Mouse (Mus musculus): ENCODE measurements around the gene Gm42517.
A peak's percentile ranks its signal among the peaks of the same experiment; 100 is the strongest.

Gm42517 gene

DNA sequence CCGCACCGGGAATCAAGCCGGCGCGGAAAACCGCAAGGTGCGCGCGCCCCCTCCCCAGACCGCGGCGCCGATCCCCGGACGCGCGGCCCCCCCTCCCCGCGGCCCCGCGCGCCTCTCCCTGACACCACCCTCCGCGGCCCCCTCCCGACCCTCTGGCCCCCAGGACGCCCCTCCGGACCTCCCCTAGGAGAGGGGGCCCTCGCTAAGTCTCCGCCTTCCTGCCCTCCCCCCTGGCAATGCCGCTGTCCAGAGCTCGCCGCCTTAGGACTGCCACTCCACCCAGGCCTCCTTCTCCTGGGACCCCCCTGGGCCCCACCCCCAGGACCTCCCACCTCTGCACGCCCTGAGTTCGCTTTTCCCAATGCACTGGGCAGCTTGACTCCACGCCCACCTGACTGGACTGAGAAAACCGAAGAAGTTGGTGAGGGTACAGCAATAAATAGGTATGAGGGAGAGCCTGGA, at the start of gene Gm42517:
Gm42517 (minus strand) TSS at position 52 of the 462 bp plus-strand sequence.
- no peak for DNase-seq (ENCODE audit: low spot score)

- DNase-seq (ENCODE audit: low spot score): no peak
These were observed 47.0 kb upstream of the Gm42517 start for GRCm38 (mm10) chr5:108414711-108415110.

DNA sequence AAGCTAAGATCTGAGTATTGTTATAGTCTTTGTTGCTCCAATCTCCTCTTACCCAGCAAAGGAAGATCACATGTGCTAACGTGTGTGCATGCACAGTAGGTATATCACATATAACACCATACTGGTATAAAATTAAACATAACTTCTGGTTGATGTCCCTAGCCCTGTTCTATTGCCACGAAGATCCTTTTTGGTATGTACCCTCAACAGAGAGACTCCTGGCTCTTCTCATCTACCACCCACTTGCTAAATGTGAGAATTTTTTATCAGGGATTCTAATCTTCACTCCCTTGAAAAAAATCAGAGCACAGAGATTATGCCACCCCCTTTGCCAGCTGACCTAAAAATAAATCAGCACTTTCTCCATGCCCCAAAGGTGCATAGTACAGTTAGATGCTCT, 39.3 kb upstream of the Gm42517 start:
- no peak for DNase-seq (ENCODE audit: low spot score)

DNA sequence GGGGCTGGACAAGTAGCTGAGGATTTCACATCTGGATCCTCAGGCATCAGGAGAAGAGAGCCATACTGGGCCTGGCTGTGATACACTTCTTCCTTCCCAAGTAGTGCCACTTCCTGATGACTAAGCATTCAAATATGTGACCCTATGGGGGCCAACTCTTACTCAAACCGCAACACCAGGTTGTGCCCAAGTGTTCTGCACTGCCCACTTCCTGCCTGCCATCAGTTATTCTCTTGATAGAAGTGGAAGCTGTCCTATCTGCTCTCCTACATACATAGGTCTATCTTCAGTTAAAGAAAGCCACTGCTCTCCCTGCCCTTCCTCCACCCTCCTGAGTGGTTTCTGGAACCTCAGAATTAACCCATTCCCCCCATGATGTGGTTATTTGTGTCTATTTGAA, 37.7 kb upstream of the Gm42517 start:
- DNase-seq (ENCODE audit: low spot score): no peak

- no peak for DNase-seq (ENCODE audit: low spot score)
These were observed 35.7 kb upstream of the Gm42517 start for GRCm38 (mm10) chr5:108403453-108403852.

- DNase-seq (ENCODE audit: low spot score): no peak
These were observed 22.0 kb upstream of the Gm42517 start for GRCm38 (mm10) chr5:108389744-108390143.

DNA sequence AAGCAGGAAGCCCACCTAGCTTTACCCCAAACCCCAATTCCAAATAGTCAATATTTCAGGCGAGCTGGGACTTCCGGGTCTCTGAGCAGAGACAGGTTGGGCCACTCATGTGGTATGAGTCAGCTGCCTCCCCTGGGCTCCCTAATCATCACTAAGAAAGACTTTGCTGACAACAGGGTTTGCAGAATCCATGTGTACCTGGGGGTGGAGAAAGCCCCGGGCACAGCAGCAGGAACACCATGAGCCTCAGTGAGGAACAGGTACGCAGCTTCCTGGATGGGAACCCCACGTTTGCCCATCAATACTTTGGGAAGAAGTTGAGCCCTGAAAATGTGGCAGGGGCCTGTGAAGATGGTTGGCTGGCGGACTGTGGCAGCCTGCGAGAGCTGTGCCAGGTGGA, 20.5 kb upstream of the Gm42517 start, which contains the start of gene Pde6b:
Pde6b (plus strand) TSS at position 191 of the 400 bp plus-strand sequence.
- DNase-seq (ENCODE audit: low spot score): no peak

DNA sequence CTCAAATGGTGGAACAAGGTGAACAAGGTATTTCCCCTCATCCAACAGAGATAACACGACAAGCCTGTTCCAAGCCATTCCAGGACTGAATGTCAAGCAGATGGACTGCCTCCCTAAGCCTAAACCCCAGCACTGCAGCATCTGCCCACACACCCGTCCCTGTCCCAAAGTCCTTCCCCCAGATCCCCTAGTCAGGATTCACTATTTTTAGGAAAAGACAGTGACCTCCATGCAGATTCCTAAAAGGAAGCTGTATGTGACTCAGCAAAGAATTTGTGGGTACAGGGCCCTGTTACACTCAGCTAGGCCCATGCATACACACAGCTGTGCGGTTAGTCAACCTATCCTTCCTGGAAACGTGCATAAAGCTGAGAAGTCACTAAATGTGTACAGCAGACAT, 18.7 kb upstream of the Gm42517 start:
- DNase-seq (ENCODE audit: low spot score): no peak

DNA sequence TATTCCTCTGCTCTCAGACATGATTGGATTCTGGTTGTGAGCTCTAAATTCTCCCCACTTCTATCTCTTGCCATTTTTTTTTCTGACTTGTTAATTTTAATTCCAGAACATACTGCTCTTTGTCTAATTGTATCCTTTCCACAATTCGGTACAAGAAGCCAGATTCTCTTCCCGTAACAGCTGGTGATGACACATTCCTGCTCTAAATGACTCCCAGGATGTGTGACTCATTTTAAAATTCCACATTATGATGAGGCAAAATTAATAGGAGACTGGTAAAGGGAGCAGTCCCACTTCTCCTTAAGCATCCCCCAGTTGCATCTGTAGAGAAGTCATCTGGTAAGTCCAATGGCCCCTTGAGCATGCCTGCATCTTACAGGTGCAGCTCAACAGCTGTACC, 17.9 kb upstream of the Gm42517 start:
- DNase-seq (ENCODE audit: low spot score): no peak

GRCm38 (mm10) chr5:108378346-108378745, 10.6 kb upstream of the Gm42517 start:
- no peak for DNase-seq (ENCODE audit: low spot score)

DNA sequence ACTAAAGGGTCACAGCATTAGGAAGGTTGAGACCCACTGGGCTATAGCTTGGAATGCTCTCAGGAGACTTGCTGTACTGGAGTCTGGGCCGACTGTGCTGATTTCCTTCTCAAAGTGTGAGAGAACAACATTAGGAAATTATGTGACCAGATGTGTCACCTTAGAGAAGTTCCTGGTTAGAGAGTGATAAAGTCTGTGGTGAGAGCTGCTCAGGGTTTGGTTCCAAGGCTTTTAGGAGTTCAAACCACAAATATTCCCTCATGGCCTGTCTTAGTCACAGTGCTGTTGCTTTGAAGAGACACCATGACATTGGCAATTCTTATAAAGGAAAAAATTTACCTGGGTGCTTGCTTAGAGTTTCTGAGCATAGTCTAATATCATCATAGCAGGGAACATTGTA, 8.3 kb upstream of the Gm42517 start:
- no peak for DNase-seq (ENCODE audit: low spot score)

- no peak for DNase-seq (ENCODE audit: low spot score)
These were observed 6.4 kb upstream of the Gm42517 start for GRCm38 (mm10) chr5:108374079-108374478.

DNA sequence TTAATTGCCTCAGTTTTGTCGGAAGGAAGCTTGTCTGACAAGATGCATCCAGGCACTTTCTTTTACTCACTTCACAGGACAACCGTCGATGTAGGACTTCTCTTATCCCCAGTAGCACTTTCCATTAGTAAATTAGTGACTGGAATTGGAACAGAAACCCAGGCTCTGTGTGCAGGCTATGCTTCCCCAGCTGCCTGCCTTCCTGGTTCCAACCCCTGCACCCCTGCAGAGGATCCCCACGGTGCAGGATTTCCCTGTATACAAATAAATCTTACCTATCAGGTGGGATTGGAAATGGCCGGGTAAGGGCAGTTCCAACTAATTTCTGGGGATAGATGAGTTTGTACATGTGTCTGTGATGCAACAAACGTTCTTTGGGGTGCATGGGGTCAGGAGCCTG, 2.2 kb upstream of the Gm42517 start:
- DNase-seq (ENCODE audit: low spot score): no peak

GRCm38 (mm10) chr5:108368851-108369621, 1.3 kb upstream of the Gm42517 start:
- DNase-seq (ENCODE audit: low spot score): peak; percentile 9

DNA sequence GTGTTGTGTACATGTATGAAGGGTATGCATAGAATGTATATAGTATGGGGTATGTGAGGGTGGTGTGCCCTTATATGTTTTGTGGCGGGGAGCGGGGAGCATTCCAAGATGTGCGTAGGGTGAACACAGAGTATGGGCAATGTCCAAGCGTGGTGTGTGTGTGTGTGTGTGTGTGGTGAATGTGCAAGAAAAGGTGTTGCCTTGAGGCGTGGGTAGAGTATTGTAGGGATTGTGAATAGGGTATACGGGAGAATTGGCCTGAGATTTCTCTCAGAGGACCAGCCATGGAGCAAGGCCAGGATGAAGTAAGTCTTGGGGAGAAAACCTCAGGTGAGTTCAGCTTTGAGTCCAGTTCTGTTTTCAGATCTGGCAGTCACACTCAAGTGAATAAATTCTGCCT, 724 bp upstream of the Gm42517 start:
- DNase-seq (ENCODE audit: low spot score): no peak

GRCm38 (mm10) chr5:108366984-108367841, 509 bp downstream of the Gm42517 start:
- peak; percentile 22 for DNase-seq (ENCODE audit: low spot score)

- DNase-seq (ENCODE audit: low spot score): no peak
These were observed 1.3 kb downstream of the Gm42517 start for GRCm38 (mm10) chr5:108366328-108366983.

- DNase-seq (ENCODE audit: low spot score): no peak
These were observed 5.4 kb downstream of the Gm42517 start for GRCm38 (mm10) chr5:108362330-108362729.

DNA sequence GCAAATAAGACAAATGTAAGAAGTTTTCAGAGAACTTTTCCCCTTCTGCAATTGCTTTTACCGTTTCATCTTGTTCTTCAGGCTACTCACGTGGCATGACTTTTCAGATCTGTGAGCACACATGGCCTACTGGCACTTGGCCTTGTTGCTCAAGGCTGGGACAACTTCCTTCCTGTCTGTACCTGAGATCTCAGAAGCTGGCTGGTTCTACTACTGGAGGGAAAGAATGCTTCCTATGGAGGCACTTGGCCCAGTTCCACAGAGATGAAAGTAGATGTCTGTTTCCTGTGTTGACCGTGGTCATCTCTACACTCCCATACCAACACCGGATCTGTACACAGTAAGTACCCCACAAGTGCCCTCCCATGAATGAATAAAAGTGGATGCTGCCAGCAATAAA, 7.5 kb downstream of the Gm42517 start:
- DNase-seq (ENCODE audit: low spot score): no peak

DNA sequence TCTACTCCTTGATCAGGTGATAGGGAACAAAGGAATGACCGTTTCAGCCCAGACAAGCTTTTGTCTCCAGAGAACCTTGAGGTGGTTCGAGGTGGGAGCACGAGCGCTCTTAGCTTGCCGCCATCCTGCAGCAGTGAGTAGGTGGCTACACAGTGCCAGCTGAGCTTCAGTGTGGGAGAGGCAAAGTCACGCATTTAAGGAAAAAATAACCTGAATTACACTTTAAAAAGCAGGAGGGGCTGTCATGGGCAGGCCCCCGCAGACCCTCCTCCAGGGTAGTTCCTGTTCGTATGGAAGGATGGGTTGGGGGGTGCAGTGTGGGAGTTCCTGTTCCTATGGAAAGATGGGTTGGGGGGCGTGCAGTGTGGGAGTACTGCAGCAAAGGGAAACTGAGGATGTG, 8.2 kb downstream of the Gm42517 start:
- DNase-seq (ENCODE audit: low spot score): no peak

- no peak for DNase-seq (ENCODE audit: low spot score)
These were observed 9.9 kb downstream of the Gm42517 start for GRCm38 (mm10) chr5:108357862-108358261.

DNA sequence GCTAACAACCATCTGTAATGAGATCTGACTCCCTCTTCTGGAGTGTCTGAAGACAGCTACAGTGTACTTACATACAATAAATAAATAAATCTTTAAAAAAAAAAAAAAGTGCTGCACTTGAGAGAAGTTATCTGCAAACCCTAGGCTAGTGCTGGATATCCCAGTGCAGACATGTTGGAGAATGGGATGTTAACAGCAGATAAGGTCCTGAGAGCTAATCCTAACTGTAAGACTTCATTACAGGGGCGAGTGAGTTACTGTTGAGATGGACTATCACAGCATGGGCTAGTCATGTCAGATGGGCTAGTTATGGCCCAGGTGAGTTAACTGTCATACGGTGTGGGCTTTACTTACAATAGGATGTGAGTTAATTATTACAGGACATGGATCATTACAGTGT, 13.7 kb downstream of the Gm42517 start:
- DNase-seq (ENCODE audit: low spot score): no peak
